Mouse (Mus musculus) frontal cortex, adult (tissue): ENCODE data around the gene Cmbl.

Experiments
- ATAC-seq: cut with Nextera tagmentation; 2 replicates; pipeline ENCODE4 v1.9.2; 2017; ENCODE audit warnings: mild to moderate bottlenecking, moderate library complexity, mixed read lengths; ENCODE audit not compliant: low TSS enrichment

Cmbl gene

GRCm38 (mm10) chr15:31583304-31584085, 18.3 kb downstream of the Cmbl start:
- ATAC-seq = no peak

GRCm38 (mm10) chr15:31585238-31585637, 20.0 kb downstream of the Cmbl start:
- ATAC-seq = peak; percentile 86

GRCm38 (mm10) chr15:31586088-31586487, 20.9 kb downstream of the Cmbl start:
- no peak for ATAC-seq

- peak; percentile 54 for ATAC-seq
These were observed 21.3 kb downstream of the Cmbl start for GRCm38 (mm10) chr15:31586519-31586918.

GRCm38 (mm10) chr15:31587789-31588188, 22.6 kb downstream of the Cmbl start:
- ATAC-seq = no peak

GRCm38 (mm10) chr15:31588989-31589640, 23.9 kb downstream of the Cmbl start:
- no peak for ATAC-seq

- no peak for ATAC-seq
These were observed 25.0 kb downstream of the Cmbl start for GRCm38 (mm10) chr15:31590176-31590575.

GRCm38 (mm10) chr15:31592531-31592930, 27.3 kb downstream of the Cmbl start:
- no peak for ATAC-seq

GRCm38 (mm10) chr15:31594260-31594659, 29.1 kb downstream of the Cmbl start:
- ATAC-seq = peak; percentile 42

- ATAC-seq = no peak
These were observed 30.5 kb downstream of the Cmbl start for GRCm38 (mm10) chr15:31595651-31596050.

GRCm38 (mm10) chr15:31599834-31600233, 34.6 kb downstream of the Cmbl start:
- no peak for ATAC-seq

- ATAC-seq = peak; percentile 81
These were observed 36.1 kb downstream of the Cmbl start for GRCm38 (mm10) chr15:31601279-31601645.

- ATAC-seq = peak; percentile 87
These were observed 36.6 kb downstream of the Cmbl start, which contains the start of the genes Cct5 and Fam173b for GRCm38 (mm10) chr15:31601646-31602374. Gene Cct5 (minus strand): TSS chr15:31601804. Gene Fam173b (plus strand): TSS chr15:31601852.

- ATAC-seq = peak; percentile 58
These were observed 37.2 kb downstream of the Cmbl start for GRCm38 (mm10) chr15:31602426-31602825.

GRCm38 (mm10) chr15:31603113-31603512, 37.9 kb downstream of the Cmbl start:
- no peak for ATAC-seq

GRCm38 (mm10) chr15:31606821-31607220, 41.6 kb downstream of the Cmbl start:
- ATAC-seq = no peak

GRCm38 (mm10) chr15:31611027-31611426, 45.8 kb downstream of the Cmbl start:
- peak; percentile 65 for ATAC-seq

- ATAC-seq = no peak
These were observed 46.8 kb downstream of the Cmbl start for GRCm38 (mm10) chr15:31611976-31612375.

- no peak for ATAC-seq
These were observed 48.8 kb downstream of the Cmbl start for GRCm38 (mm10) chr15:31613826-31614453.

GRCm38 (mm10) chr15:31614666-31615065, 49.5 kb downstream of the Cmbl start:
- ATAC-seq = no peak

- ATAC-seq = no peak
These were observed 52.1 kb downstream of the Cmbl start for GRCm38 (mm10) chr15:31617261-31617660.

- no peak for ATAC-seq
These were observed 54.3 kb downstream of the Cmbl start for GRCm38 (mm10) chr15:31619521-31619920.
